Mouse (Mus musculus) cerebellum, adult 2 months (tissue): ENCODE results near the gene Diexf.

Experiments used
- CTCF ChIP-seq: fragments of 200-500 bp; IDR thresholded peaks from 2 replicates; pipeline ENCODE4 v1.5.1; 2011; ENCODE audit warnings: low read depth, mild to moderate bottlenecking, control low read depth, low read length, moderate library complexity, borderline replicate concordance; ENCODE audit not compliant: insufficient read depth
- POLR2A ChIP-seq: fragments of 200-500 bp; IDR thresholded peaks from 2 replicates; pipeline ENCODE4 v1.6.1; 2011; ENCODE audit warnings: low read length, control low read depth, borderline replicate concordance; ENCODE audit not compliant: insufficient read depth

- TF ChIP-seq CTCF, result no peak
- no peak for TF ChIP-seq POLR2A
Observed at GRCm38 (mm10) chr1:193169856-193170255, 39.8 kb upstream of the Diexf start.
